Mouse (Mus musculus) limb, embryonic 11.5 days (tissue): Measurements from ENCODE around the gene Taar1. TPM values are rescaled to one million over a fixed set of nuclear protein-coding genes. Genes with fewer than 3 reads are reported as not detected.

Experiments
- ATAC-seq: fragments of 200-750 bp; cut with Nextera tagmentation; 2 replicates; pipeline ENCODE4 v1.8.0; 2017; ENCODE audit warnings: low read depth; ENCODE audit not compliant: insufficient number of reproducible peaks, low FRiP score, low TSS enrichment
- DNase-seq: peaks from one replicate; pipeline ENCODE4 v3.0.0-alpha.2; 2015; ENCODE audit warnings: low spot score
- H3K27ac ChIP-seq: fragments of 300-500 bp; sonication (generic); replicated peaks from 2 replicates; pipeline ENCODE4 v1.5.1; 2014; ENCODE audit warnings: low read depth, mild to moderate bottlenecking, low read length
- H3K27me3 ChIP-seq: fragments of 300-500 bp; sonication (generic); 2 replicates; pipeline ENCODE4 v1.6.1; 2014; ENCODE audit warnings: mild to moderate bottlenecking, low read length, mixed read lengths; ENCODE audit not compliant: control insufficient read depth, insufficient read depth
- H3K36me3 ChIP-seq: fragments of 300-500 bp; sonication (generic); 2 replicates; pipeline ENCODE4 v1.6.1; 2014; ENCODE audit warnings: mild to moderate bottlenecking, low read length, moderate library complexity, mixed read lengths; ENCODE audit not compliant: control insufficient read depth, insufficient read depth
- H3K4me1 ChIP-seq: fragments of 300-500 bp; sonication (generic); 2 replicates; pipeline ENCODE4 v1.6.1; 2014; ENCODE audit warnings: low read length, mixed read lengths; ENCODE audit not compliant: control insufficient read depth, insufficient read depth
- H3K4me2 ChIP-seq: fragments of 300-500 bp; sonication (generic); 2 replicates; pipeline ENCODE4 v1.6.1; 2014; ENCODE audit warnings: low read depth, mild to moderate bottlenecking, moderate library complexity; ENCODE audit not compliant: severe bottlenecking
- H3K4me3 ChIP-seq: fragments of 300-500 bp; sonication (generic); 2 replicates; pipeline ENCODE4 v1.5.1; 2014; ENCODE audit warnings: low read depth, low read length
- H3K9ac ChIP-seq: fragments of 300-500 bp; sonication (generic); 2 replicates; pipeline ENCODE4 v1.6.1; 2014; ENCODE audit warnings: mild to moderate bottlenecking, low read length
- H3K9me3 ChIP-seq: fragments of 300-500 bp; sonication (generic); 2 replicates; pipeline ENCODE4 v1.6.1; 2016; ENCODE audit warnings: low read length; ENCODE audit not compliant: control insufficient read depth
- WGBS: fragments of 180-500 bp; shearing (Covaris S2); extraction: QIAGEN DNeasy Blood & Tissue Kit; methylation state at CpG from one replicate; pipeline ENCODE4 v1.1.7; 2014; 5-methylcytosine and 5-hydroxymethylcytosine counted together
- polyA plus RNA-seq: library from polyadenylated mRNA; unstranded; fragments of >200 nt; fragmentation: Nextera tagmentation; extraction: Ambion mirVana; gene quantifications from 2 replicates; pipeline ENCODE4 v1.2.1, GENCODE M21; 2014

Gene Taar1
- polyA plus RNA-seq = not detected in 2 replicates

DNA sequence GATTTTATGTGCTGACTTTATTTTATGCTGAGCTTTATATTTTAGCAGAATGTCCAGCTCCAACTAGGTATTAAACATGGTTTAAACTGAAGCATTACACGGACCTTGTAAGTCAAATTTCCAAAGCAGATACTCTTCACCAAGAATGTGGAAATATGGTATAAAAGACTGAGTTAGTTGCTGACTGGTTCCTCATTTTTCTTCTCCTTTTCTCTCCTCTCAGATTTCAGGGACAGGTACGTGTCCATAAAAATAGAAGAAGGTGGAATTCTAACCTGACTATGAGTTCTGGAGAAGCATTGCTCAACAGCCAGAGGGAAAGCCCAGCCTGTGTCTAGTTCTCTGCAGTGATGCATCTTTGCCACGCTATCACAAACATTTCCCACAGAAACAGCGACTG, at the start of gene Taar1:
Gene Taar1, plus strand, starts transcription at position 301 of the 400 bp plus-strand sequence.
- Histone ChIP-seq H3K9ac (no peak within 1 kb of the TSS), H3K27ac (no peak within 1 kb of the TSS), H3K4me3 (no peak within 1 kb of the TSS), H3K36me3 (no peaks in the 10 kb centered on the region), H3K9me3 (no peaks in the 10 kb centered on the region), H3K4me1 (no peaks in the 10 kb centered on the region), H3K27me3 (no peaks in the 10 kb centered on the region), H3K4me2 (no peak within 1 kb of the TSS)
- ATAC-seq = no peak
- no peak for DNase-seq
- WGBS = 87% methylated on average over 4 of the region's 4 CpGs

DNA sequence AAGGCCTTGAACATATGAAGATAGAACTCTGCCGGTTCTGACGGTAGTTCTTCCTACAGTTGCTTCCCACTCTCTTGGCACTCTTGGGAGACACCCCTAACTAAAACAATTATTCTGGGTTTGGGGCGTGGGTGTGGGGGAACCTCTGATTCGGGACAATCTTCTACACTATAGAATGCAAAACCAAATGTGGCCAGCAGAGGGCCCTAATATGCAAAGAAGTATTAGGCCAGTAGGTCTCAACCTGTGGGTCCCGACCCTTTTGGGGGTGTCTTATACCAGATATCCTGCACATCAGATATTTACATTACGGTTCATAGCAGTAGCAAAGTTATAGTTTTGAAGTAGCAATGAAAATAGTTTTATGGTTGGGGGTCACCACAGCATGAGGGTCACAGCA, 39.5 kb upstream of the Taar1 start:
- ATAC-seq (no peak), DNase-seq (no peak)
- Histone ChIP-seq H3K9ac (no peak overlapping the region), H3K4me1 (no peaks in the 10 kb centered on the region), H3K4me3 (no peak overlapping the region), H3K27me3 (no peaks in the 10 kb centered on the region), H3K9me3 (no peaks in the 10 kb centered on the region), H3K36me3 (no peaks in the 10 kb centered on the region), H3K4me2 (no peak overlapping the region), H3K27ac (no peak overlapping the region)
- 86% methylated on average over 6 of the region's 6 CpGs for WGBS

DNA sequence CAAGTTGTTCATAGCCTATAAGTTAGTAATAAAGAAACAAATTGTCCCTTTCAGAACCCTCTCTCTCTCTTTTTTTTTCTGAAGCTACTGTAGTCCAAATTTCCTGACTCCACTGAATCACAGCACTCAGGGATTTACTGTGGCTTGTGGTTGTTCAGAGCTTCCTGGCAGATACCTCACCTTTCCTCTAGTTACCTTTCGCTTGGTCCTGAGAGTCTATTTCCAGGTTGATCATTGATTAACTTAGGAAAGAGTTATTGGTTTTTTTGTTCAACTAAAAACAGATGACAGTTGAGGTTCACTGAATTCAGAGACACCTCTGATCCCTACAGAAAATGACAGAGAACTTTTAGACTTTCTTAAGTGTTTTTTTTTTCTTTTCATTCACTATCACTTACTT, 35.2 kb upstream of the Taar1 start:
- Histone ChIP-seq H3K27ac (no peak overlapping the region), H3K4me3 (no peak overlapping the region), H3K36me3 (no peaks in the 10 kb centered on the region), H3K9me3 (no peaks in the 10 kb centered on the region), H3K27me3 (no peaks in the 10 kb centered on the region), H3K4me1 (no peaks in the 10 kb centered on the region), H3K9ac (no peak overlapping the region), H3K4me2 (no peak overlapping the region)
- WGBS = 94% methylated on average over 1 of the region's 1 CpGs
- DNase-seq (no peak), ATAC-seq (no peak)

DNA sequence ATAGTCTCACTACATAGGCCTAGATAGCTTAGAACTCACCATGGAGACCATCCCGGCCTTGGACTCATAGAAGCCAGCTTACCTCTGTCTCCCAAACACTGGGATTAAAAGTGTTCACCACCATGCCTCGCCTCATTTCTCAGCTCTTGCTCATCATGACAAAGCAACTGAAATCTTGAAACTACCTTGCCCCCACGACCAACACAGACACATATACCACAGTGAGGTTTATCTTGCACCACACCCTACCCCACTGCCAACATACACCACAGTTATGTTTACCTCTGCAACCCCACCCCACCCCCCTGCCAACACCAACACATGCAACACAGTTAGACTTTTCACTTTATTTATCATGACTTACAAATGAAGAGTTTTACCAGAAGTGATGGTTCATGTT, 34.1 kb upstream of the Taar1 start:
- no peak overlapping the region for H3K9ac ChIP-seq
- no peak overlapping the region for H3K4me3 ChIP-seq
- WGBS = 85% methylated on average over 3 of the region's 3 CpGs
- no peaks in the 10 kb centered on the region for H3K27me3 ChIP-seq
- no peaks in the 10 kb centered on the region for H3K9me3 ChIP-seq
- ATAC-seq = no peak
- no peak for DNase-seq
- no peak overlapping the region for H3K4me2 ChIP-seq
- H3K36me3 ChIP-seq = no peaks in the 10 kb centered on the region
- no peaks in the 10 kb centered on the region for H3K4me1 ChIP-seq
- no peak overlapping the region for H3K27ac ChIP-seq

DNA sequence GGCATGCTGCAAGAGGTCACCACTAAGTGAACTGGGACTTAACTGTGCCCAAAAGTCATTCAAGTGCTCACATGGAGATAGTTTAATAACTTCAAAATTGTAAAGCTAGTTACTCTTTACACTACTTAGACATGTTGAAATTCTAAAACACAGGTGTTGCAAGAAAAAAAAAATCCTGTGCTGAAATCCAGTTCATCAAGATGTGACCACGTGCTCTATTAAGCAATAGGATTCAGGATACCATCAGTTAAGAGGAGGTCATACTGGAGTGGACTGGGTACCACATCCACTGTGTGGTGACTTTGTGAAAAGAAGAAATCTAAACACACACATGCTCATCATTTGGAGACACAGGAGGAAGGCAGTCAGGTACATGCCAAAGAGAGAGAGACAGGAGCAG, 27.2 kb upstream of the Taar1 start:
- no peaks in the 10 kb centered on the region for H3K4me1 ChIP-seq
- no peaks in the 10 kb centered on the region for H3K9me3 ChIP-seq
- no peak for ATAC-seq
- no peak overlapping the region for H3K27ac ChIP-seq
- no peak overlapping the region for H3K9ac ChIP-seq
- no peak overlapping the region for H3K4me2 ChIP-seq
- H3K27me3 ChIP-seq = no peaks in the 10 kb centered on the region
- H3K4me3 ChIP-seq = no peak overlapping the region
- DNase-seq = no peak
- H3K36me3 ChIP-seq = no peaks in the 10 kb centered on the region
- 87% methylated on average over 1 of the region's 1 CpGs for WGBS

DNA sequence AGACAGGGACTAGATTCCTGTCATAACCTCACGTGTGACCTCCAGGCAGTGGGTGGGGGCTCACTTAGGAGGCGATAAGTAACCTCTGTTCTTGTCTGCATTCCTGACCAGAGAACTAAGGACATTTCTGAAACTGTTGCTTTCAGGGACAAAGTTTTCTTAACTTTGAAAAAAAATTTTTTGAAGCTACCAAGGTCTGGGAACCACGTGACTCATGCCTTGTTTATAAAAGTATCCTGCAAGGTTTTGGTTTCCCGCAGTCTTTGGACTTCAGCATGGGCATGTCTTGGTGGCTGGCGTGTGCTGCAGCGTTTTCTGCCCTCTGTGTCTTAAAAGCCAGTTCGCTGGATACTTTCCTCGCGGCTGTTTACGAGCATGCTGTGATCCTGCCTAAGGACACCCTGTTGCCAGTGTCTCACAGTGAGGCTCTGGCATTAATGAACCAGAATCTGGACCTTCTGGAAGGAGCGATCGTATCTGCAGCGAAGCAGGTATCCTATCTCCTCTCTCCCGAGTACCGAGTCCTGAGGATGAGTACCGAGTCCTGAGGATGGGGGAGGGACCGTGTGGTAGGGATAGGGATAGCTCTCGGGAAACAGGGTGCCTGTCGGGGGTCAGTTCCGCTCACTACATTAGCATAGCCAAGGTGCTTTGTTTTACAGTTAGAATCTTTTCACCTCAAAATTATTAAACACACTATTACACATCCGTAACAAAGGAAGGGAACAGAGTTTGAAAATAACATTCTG, 25.4 kb upstream of the Taar1 start, which contains the start of gene Vnn1:
Gene Vnn1, plus strand, starts transcription at position 88 of the 749 bp plus-strand sequence.
- H3K27ac ChIP-seq = no peak within 1 kb of the TSS
- ATAC-seq (no peak), DNase-seq (peak; percentile 25)
- no peaks in the 10 kb centered on the region for H3K4me1 ChIP-seq
- H3K9ac ChIP-seq = 0 out of 2 replicates have a peak within 1 kb of the TSS, but pooled peaks have one; percentile 0
- no peaks in the 10 kb centered on the region for H3K36me3 ChIP-seq
- WGBS = 25% methylated on average over 21 of the region's 21 CpGs
- H3K27me3 ChIP-seq = no peaks in the 10 kb centered on the region
- peak within 1 kb of the TSS; percentile 47 for H3K4me2 ChIP-seq
- H3K9me3 ChIP-seq = no peaks in the 10 kb centered on the region
- H3K4me3 ChIP-seq = no peak within 1 kb of the TSS

DNA sequence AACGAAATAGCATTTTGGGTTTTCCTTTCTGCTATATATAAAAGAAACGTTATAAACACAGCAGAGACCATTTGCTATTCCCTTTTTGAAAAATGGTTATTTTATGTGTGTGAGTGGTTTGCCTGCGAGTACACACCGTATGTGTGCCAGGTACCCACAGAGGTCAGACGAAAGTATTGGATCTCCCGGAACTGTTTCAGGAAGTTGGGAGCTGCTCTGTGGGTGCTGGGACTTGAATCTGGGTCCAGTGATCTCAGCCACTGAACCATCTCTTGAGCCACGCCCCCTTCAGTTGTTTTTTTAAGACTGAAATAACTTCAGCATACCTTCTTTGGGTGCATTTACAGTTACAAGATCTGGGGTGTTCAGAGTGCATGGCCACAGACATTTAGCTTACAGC, 24.8 kb upstream of the Taar1 start:
- Histone ChIP-seq H3K36me3 (no peaks in the 10 kb centered on the region), H3K9ac (no peak overlapping the region), H3K4me1 (no peaks in the 10 kb centered on the region), H3K4me2 (peak overlapping the region; percentile 47; the same call in 1 of the 2 replicates), H3K9me3 (no peaks in the 10 kb centered on the region), H3K4me3 (no peak overlapping the region), H3K27ac (no peak overlapping the region), H3K27me3 (no peaks in the 10 kb centered on the region)
- DNase-seq = no peak
- no peak for ATAC-seq
- WGBS = 75% methylated on average over 7 of the region's 7 CpGs

DNA sequence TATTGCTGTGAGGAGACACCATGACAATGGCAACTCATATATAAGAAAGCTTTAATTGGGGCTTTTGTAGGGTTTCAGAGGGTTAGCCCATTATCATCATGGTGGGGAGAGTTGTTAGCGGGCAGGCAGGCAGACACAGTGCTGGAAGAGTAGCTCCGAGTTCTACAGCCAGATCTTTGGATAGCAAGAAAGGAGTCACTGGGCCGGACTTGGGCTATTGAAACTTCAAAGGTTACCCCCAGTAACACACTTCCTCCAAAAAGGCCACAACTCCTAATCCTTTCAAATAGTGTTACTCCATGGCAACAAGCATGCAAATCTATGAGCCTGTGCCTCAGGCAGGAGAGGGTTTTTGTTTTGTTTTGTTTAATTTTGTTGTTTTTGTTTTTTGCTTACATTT, 19.0 kb upstream of the Taar1 start:
- no peak overlapping the region for H3K9ac ChIP-seq
- no peak overlapping the region for H3K27ac ChIP-seq
- WGBS = 92% methylated on average over 3 of the region's 3 CpGs
- no peaks in the 10 kb centered on the region for H3K4me1 ChIP-seq
- ATAC-seq (no peak), DNase-seq (no peak)
- H3K4me3 ChIP-seq = no peak overlapping the region
- H3K27me3 ChIP-seq = no peaks in the 10 kb centered on the region
- H3K36me3 ChIP-seq = no peaks in the 10 kb centered on the region
- H3K4me2 ChIP-seq = no peak overlapping the region
- no peaks in the 10 kb centered on the region for H3K9me3 ChIP-seq

DNA sequence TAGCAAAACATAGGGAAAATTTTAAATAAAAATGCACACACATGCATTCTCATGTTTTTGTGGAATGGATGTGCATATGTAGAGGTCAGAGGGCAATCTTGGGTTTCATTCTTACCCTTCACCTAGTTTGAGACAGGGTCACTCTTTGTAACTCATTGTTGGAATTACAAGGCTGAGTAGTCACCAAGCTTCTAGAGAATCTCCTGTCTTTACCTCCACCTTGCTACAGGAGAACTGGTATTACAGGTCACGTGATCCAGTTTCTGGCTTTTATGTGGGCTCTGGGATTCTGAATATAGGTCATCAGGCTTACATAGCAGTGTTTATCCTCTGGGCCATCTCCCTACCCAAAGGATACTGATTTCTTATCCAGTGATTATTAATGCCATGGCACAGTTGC, 14.5 kb upstream of the Taar1 start:
- no peak overlapping the region for H3K4me3 ChIP-seq

More for the DNA sequence above, 14.5 kb upstream of the Taar1 start:
- Histone ChIP-seq H3K36me3 (no peaks in the 10 kb centered on the region), H3K9me3 (no peaks in the 10 kb centered on the region), H3K4me2 (no peak overlapping the region), H3K4me1 (no peaks in the 10 kb centered on the region), H3K9ac (no peak overlapping the region), H3K27ac (no peak overlapping the region), H3K27me3 (no peaks in the 10 kb centered on the region)
- no peak for ATAC-seq
- WGBS = 94% methylated on average over 1 of the region's 1 CpGs
- DNase-seq = no peak
